In the genomic region with DNA sequence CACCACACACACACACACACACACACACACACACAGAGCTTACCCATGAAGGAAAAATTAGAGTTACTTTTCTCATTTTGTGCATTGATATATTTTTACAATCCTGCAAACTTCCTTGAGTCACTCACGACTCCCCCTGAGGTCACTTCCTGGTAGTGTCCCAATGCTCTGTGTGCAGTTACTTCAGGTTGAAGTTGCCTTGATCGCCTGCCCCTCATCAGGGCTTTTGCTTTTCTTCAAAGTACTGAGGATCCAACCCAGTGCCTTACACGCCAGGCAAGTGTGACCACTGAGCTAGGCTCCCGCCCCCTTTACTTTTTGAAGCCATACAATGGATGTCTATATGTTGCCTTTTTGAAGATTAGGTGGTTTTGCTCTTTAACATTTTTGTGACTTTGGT, we compare ENCODE assay signal across 27 mouse cellular contexts.
"Had no signal": no experiment of that assay in that cellular context is flagged by ENCODE, and none has a peak within 500 bp of the region (broad histone marks: within the 10 kb centered on the region; RNA-seq: fewer than 3 reads in every experiment).

No protein-coding gene starts in this region.

- H3K4me1 ChIP-seq: hindbrain, embryonic 12.5 days had no signal

- H3K4me2 ChIP-seq: heart, embryonic 11.5 days; heart, embryonic 13.5 days; heart, embryonic 15.5 days; hindbrain, embryonic 12.5 days; hindbrain, embryonic 14.5 days; intestine, embryonic 15.5 days; limb, embryonic 12.5 days; liver, embryonic 11.5 days; liver, embryonic 13.5 days; liver, embryonic 15.5 days had no signal

- H3K27ac ChIP-seq: heart, embryonic 13.5 days; heart, embryonic 15.5 days; hindbrain, embryonic 10.5 days; hindbrain, embryonic 12.5 days; hindbrain, embryonic 14.5 days; intestine, embryonic 15.5 days; left cerebral cortex, adult 2 months; limb, embryonic 10.5 days; limb, embryonic 12.5 days; liver, embryonic 13.5 days; liver, embryonic 15.5 days had no signal

- H3K4me3 ChIP-seq: heart, embryonic 13.5 days; heart, embryonic 15.5 days; hindbrain, embryonic 10.5 days; hindbrain, embryonic 12.5 days; intestine, embryonic 15.5 days; left cerebral cortex, adult 2 months; limb, embryonic 10.5 days; limb, embryonic 12.5 days; liver, embryonic 13.5 days; liver, embryonic 15.5 days had no signal

- DNase-seq: gastrocnemius, postnatal 10 days; gastrocnemius, postnatal 25 days; heart, postnatal 14 days; heart, postnatal 4 days; kidney, adult 18-20 months; kidney, adult 8-10 months; kidney, postnatal 10 days; kidney, postnatal 25 days; kidney, postnatal 4 days; layer of hippocampus, adult 9-11 months; liver; liver, embryonic 13.5 days; liver, postnatal 0 days had no signal

- H3K9me3 ChIP-seq: heart, embryonic 13.5 days; heart, embryonic 15.5 days; hindbrain, embryonic 10.5 days; hindbrain, embryonic 12.5 days; intestine, embryonic 15.5 days; limb, embryonic 10.5 days; limb, embryonic 12.5 days; liver, embryonic 13.5 days; liver, embryonic 15.5 days had no signal

- H3K9ac ChIP-seq: heart, embryonic 13.5 days; heart, embryonic 15.5 days; hindbrain, embryonic 12.5 days; hindbrain, embryonic 14.5 days; intestine, embryonic 15.5 days; limb, embryonic 12.5 days; liver, embryonic 13.5 days; liver, embryonic 15.5 days; liver, postnatal 0 days had no signal

- ATAC-seq: hindbrain, embryonic 16.5 days; inflammation-experienced regulatory T-cells, adult 6 months; intestine, embryonic 15.5 days had no signal

- H3K27me3 ChIP-seq: heart, embryonic 13.5 days; heart, embryonic 15.5 days; hindbrain, embryonic 12.5 days; intestine, embryonic 15.5 days; limb, embryonic 12.5 days; liver, embryonic 13.5 days; liver, embryonic 15.5 days had no signal
